Mouse (Mus musculus) lung, embryonic 14.5 days (tissue): ENCODE data around the gene Agps. TPM values are rescaled to one million over a fixed set of nuclear protein-coding genes. Genes with fewer than 3 reads are reported as not detected.
"Not testable (repeated sequence)": the region's sequence is repeated elsewhere in the genome, so short reads cannot be mapped to it uniquely, and the experiment has no call there.

Experiments used
- ATAC-seq: fragments of 200-750 bp; cut with Nextera tagmentation; 2 replicates; pipeline ENCODE4 v1.8.0; 2017; ENCODE audit warnings: mild to moderate bottlenecking, moderate TSS enrichment, moderate library complexity; ENCODE audit not compliant: insufficient read depth
- DNase-seq: peaks from one replicate; pipeline ENCODE4 v3.0.0-alpha.2; 2015
- H3K27ac ChIP-seq: fragments of 300-500 bp; sonication (generic); 2 replicates; pipeline ENCODE4 v1.5.1; 2014; ENCODE audit warnings: low read depth, mild to moderate bottlenecking, moderate library complexity
- H3K27me3 ChIP-seq: fragments of 300-500 bp; sonication (generic); 2 replicates; pipeline ENCODE4 v1.6.1; 2014; ENCODE audit warnings: low read length, control low read depth; ENCODE audit not compliant: insufficient read depth
- H3K36me3 ChIP-seq: fragments of 300-500 bp; sonication (generic); 2 replicates; pipeline ENCODE4 v1.6.1; 2014; ENCODE audit warnings: control low read depth; ENCODE audit not compliant: insufficient read depth
- H3K4me1 ChIP-seq: fragments of 300-500 bp; sonication (generic); 2 replicates; pipeline ENCODE4 v1.6.1; 2014; ENCODE audit warnings: antibody characterized with exemption, control low read depth; ENCODE audit not compliant: insufficient read depth
- H3K4me2 ChIP-seq: fragments of 300-500 bp; sonication (generic); 2 replicates; pipeline ENCODE4 v1.6.1; 2014; ENCODE audit warnings: mild to moderate bottlenecking
- H3K4me3 ChIP-seq: fragments of 300-500 bp; sonication (generic); 2 replicates; pipeline ENCODE4 v1.5.1; 2014; ENCODE audit warnings: low read depth, low read length
- H3K9ac ChIP-seq: fragments of 300-500 bp; sonication (generic); 2 replicates; pipeline ENCODE4 v1.6.1; 2014
- H3K9me3 ChIP-seq: fragments of 300-500 bp; sonication (generic); 2 replicates; pipeline ENCODE4 v1.6.1; 2016; ENCODE audit warnings: low read depth, low read length, control low read depth
- CTCF ChIP-seq: IDR thresholded peaks from 2 replicates; pipeline ENCODE4 v1.5.1; 2016; ENCODE audit warnings: antibody characterized with exemption, low read depth
- WGBS: fragments of 180-500 bp; shearing (Covaris S2); extraction: QIAGEN DNeasy Blood & Tissue Kit; methylation state at CpG from one replicate; pipeline ENCODE4 v1.1.7; 2014; 5-methylcytosine and 5-hydroxymethylcytosine counted together
- polyA plus RNA-seq: library from polyadenylated mRNA; unstranded; fragments of >200 nt; fragmentation: Nextera tagmentation; extraction: Ambion mirVana; gene quantifications from 2 replicates; pipeline ENCODE4 v1.2.1, GENCODE M21; 2014

The Agps gene
- polyA plus RNA-seq, 1 experiment from 2014 or later: 55.7 TPM

DNA sequence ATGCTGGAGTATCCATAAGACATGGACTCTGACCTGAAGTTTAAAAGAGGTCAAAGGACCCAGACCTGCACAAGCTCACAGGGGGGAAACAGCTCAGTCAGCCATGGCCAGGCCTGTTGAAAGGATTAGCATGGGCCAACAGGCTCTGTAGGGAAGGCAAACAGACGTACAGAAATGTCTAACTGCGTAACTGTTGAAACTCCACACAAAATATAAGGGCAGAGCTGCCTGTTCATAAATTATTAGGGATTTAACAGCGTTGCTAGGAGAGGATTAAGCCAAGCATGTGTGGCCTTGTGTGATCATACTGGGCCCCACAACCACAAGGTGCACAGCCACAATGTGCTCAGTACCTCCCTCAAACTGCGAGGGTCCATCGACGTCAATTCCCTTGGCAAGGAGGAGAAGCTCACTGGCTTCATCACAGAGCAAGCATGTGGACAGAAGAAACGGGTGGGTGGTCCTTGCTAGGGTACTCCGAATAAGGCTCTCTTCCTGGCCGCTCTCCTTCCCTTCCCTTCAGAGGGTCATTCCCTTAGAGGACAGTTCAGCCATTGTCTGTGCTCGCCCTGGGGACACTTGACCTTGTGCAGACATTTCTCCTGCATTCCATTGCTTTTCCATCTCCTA lies 131.3 kb downstream of the Agps start:
- TF ChIP-seq CTCF: no peak
- ATAC-seq (no peak), DNase-seq (no peak)
- no peak overlapping the region for H3K4me3 ChIP-seq
- no peaks in the 10 kb centered on the region for H3K36me3 ChIP-seq
- H3K27me3 ChIP-seq: no peaks in the 10 kb centered on the region
- H3K27ac ChIP-seq: no peak overlapping the region
- WGBS: 73% methylated on average over 10 of the region's 10 CpGs
- no peak overlapping the region for H3K9ac ChIP-seq
- H3K9me3 ChIP-seq: no peaks in the 10 kb centered on the region
- peaks cover 19% of the 10 kb centered on the region for H3K4me1 ChIP-seq
- no peak overlapping the region for H3K4me2 ChIP-seq

DNA sequence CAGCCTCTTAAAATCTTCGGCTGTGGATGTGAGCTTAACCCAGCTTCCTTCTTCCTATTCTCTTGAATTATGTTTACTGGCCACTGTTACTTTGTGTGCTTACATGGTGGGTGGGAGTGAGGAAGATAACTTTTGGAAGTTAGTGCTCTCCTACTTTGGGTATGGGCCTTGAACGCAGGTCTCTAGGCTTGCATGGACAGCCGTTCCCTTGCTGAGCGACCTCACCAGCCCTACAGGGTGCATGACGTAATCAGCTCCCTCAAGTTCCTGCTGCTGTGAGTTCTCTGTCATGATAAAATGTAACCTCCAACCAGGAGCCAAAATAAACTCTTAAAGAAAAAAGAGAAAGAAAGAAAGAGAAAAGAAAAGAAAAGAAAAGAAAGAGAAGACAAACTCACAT lies 132.1 kb downstream of the Agps start:
- H3K27ac ChIP-seq: peak overlapping the region; percentile 74; the same call in 1 of the 2 replicates
- H3K4me3 ChIP-seq: no peak overlapping the region
- peak overlapping the region; percentile 62 for H3K4me2 ChIP-seq
- H3K4me1 ChIP-seq: peaks cover 15% of the 10 kb centered on the region
- no peaks in the 10 kb centered on the region for H3K9me3 ChIP-seq
- no peak for TF ChIP-seq CTCF
- 57% methylated on average over 5 of the region's 5 CpGs for WGBS
- no peaks in the 10 kb centered on the region for H3K27me3 ChIP-seq
- no peaks in the 10 kb centered on the region for H3K36me3 ChIP-seq
- DNase-seq: peak; percentile 21
- ATAC-seq: no peak
- no peak overlapping the region for H3K9ac ChIP-seq

DNA sequence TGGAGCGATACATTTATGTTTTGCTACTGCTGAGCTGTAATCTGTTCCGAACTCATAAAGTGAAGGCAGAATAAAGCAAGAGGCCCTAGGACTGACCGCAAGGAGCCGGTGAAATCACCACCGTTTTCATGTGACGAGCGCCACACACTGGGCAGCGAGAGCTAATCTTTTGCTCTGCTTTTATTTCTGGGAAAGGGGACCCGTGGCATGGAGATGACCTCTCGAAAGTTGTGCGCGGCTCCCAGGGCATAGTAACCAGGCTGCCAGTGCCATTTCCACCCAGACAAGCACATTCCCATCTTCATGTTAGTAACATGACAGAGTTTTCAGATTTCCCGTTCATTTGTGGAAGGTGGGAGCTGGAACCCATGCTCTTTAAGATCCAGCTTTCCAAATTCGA lies 132.5 kb downstream of the Agps start:
- TF ChIP-seq CTCF: peak; percentile 69
- H3K4me3 ChIP-seq: peak overlapping the region; percentile 15; the same call in 1 of the 2 replicates
- ATAC-seq (peak; percentile 62), DNase-seq (peak; percentile 85)
- no peaks in the 10 kb centered on the region for H3K36me3 ChIP-seq
- peak overlapping the region; percentile 62 for H3K4me2 ChIP-seq
- H3K9me3 ChIP-seq: no peaks in the 10 kb centered on the region
- no peaks in the 10 kb centered on the region for H3K27me3 ChIP-seq
- H3K27ac ChIP-seq: peak overlapping the region; percentile 74
- no peak overlapping the region for H3K9ac ChIP-seq
- WGBS: 11% methylated on average over 14 of the region's 14 CpGs
- peaks cover 12% of the 10 kb centered on the region for H3K4me1 ChIP-seq

DNA sequence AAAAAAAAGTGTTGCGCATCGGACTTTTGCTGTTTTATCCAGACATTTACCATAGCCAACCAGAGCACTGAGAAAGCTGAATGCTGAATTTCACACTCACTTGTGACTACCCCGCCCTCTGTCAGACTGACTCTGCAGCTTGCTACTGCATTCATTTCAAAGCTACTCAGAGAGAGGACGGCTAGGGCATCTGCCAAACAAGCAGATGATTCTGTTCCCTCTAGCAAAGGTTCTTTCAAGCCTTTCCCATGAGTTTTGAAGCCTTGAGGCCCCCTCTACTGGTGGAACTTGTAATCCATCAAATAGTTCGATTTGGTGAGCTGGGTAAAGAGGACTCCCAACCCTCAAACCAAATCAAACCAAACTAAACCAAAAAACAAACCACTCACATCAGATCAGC lies 133.0 kb downstream of the Agps start:
- H3K4me2 ChIP-seq: peak overlapping the region; percentile 62
- peak overlapping the region; percentile 15; the same call in 1 of the 2 replicates for H3K4me3 ChIP-seq
- no peak overlapping the region for H3K9ac ChIP-seq
- TF ChIP-seq CTCF: peak; percentile 69
- no peaks in the 10 kb centered on the region for H3K36me3 ChIP-seq
- H3K4me1 ChIP-seq: peaks cover 9% of the 10 kb centered on the region; the same call in 1 of the 2 replicates
- peak overlapping the region; percentile 74 for H3K27ac ChIP-seq
- peak; percentile 92 for DNase-seq
- no peaks in the 10 kb centered on the region for H3K27me3 ChIP-seq
- no peaks in the 10 kb centered on the region for H3K9me3 ChIP-seq
- peak; percentile 63 for ATAC-seq
- WGBS: 16% methylated on average over 5 of the region's 5 CpGs

DNA sequence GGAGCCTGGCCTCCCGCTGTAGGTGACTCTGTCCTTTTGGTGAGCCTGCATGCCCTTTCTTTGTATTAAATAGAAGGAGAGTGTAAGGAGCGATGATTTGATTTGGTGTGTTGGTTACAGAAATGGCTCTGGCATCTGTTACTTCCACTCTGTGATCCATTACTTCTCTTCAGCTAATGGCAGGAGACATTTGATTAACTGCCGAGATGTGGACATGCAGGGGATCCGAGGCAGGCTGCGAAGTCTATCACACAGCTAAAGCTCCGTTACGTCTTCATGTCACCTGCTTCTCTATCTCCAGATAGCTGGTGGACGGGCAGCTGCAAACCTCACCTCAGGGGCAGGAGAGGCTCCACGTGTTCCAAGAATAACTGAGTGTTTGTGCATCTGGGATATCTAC lies 142.2 kb downstream of the Agps start:
- Histone ChIP-seq H3K4me1 (no peaks in the 10 kb centered on the region), H3K27me3 (no peaks in the 10 kb centered on the region), H3K4me2 (no peak overlapping the region), H3K36me3 (no peaks in the 10 kb centered on the region), H3K27ac (no peak overlapping the region), H3K9ac (no peak overlapping the region), H3K9me3 (no peaks in the 10 kb centered on the region), H3K4me3 (no peak overlapping the region)
- ATAC-seq (no peak), DNase-seq (no peak)
- 54% methylated on average over 9 of the region's 9 CpGs for WGBS
- TF ChIP-seq CTCF: no peak

DNA sequence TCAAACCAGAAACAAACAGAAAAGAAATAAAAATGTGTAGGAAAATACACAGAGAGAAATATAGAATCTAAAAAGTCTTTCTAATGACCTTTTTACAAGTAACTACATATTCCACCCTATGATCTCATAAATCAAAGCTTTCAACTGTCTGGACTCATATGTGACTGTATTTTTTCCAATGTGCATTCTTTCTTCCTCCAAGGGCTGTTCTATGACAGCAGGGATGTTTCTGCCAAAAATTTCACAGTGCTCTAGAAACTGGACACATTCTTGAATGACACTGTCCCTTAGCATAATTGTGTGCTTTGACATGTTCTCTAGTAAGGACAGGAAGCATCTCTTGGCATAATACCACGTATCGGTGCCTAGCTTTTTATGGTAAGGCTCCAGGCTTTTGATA lies 144.1 kb downstream of the Agps start:
- 49% methylated on average over 2 of the region's 2 CpGs for WGBS
- not testable (repeated sequence) for H3K27ac ChIP-seq, H3K4me2 ChIP-seq, H3K36me3 ChIP-seq, H3K4me3 ChIP-seq, H3K27me3 ChIP-seq, H3K4me1 ChIP-seq, H3K9ac ChIP-seq, H3K9me3 ChIP-seq
- peak; percentile 71 for DNase-seq
- ATAC-seq: 0 out of 2 replicates have a peak, but pooled peaks have one; percentile 39

DNA sequence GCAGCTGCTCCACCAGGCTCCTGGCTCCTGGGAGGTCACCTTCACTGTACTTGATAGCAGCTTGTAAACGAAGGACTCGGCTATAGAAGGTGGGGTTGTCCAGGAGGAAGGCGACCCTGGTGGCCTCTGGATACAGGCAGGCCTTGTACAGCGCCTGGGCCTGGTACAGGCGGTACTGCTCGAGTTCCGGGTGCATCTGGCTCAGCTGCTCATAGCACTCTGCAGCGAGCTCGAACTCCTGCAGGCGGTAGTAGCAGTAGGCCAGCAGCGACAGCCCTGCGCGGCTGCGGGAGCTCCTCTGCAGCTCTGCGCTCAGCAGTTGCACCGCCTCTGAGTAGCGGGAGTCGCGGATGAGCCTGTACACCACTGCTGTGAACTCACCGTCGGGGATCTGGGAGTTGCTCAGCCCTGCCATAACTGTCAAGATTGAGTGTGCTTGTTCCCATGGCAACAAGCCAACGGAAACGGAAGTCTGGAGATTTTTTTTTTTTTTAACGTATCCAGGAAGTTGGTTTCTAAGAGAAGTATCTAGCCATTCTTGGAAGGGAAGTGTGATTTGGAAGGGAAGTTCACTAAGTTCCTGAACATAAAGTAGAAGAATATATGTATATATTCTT lies 145.9 kb downstream of the Agps start, which contains the start of gene Ttc30a2:
Gene Ttc30a2, minus strand, starts transcription at position 419 of the 617 bp plus-strand sequence.
- H3K4me3 ChIP-seq, H3K9me3 ChIP-seq, H3K27me3 ChIP-seq, H3K36me3 ChIP-seq, H3K27ac ChIP-seq, H3K9ac ChIP-seq, H3K4me1 ChIP-seq, H3K4me2 ChIP-seq: not testable (repeated sequence)
- peak; percentile 19; the same call in 1 of the 2 replicates for ATAC-seq
- WGBS: 26% methylated on average over 17 of the region's 24 CpGs
- peak; percentile 72 for DNase-seq

Other genes starting within 250 kb of the Agps start
- gene Hnrnpa3, start 172.9 kb upstream of the Agps start, polyA plus RNA-seq: 302 and 305 TPM in 2 replicates
- gene Nfe2l2, start 127.5 kb upstream of the Agps start, polyA plus RNA-seq: 73.9 and 84.5 TPM in 2 replicates
- gene Ttc30b, start 106.4 kb downstream of the Agps start, polyA plus RNA-seq: 10.1 and 13.1 TPM in 2 replicates
- 0.14 and 0.33 TPM in 2 replicates for gene Ttc30a2, start 146.0 kb downstream of the Agps start, polyA plus RNA-seq
- 9.0 and 9.4 TPM in 2 replicates for gene Ttc30a1, start 149.8 kb downstream of the Agps start, polyA plus RNA-seq